Mouse (Mus musculus) monocyte, adult 5-6 weeks (primary cell): ENCODE measurements around the gene Khdrbs1. TPM values are rescaled to one million over a fixed set of nuclear protein-coding genes. Genes with fewer than 3 reads are reported as not detected.

ENCODE experiments used
- ATAC-seq: fragments of 153-309, 156-312 bp; replicated peaks from 2 replicates; pipeline ENCODE4 v1.8.0; 2017; ENCODE audit warnings: mild to moderate bottlenecking; ENCODE audit not compliant: low TSS enrichment, insufficient number of reproducible peaks, severe bottlenecking, poor library complexity, low FRiP score
- total RNA-seq: library from RNA; stranded (forward); fragments of 200-1000, 200-491, 200-594 nt; gene quantifications from 3 replicates; pipeline ENCODE4 v1.2.3, GENCODE M21; 2017

Gene Khdrbs1
- total RNA-seq, 1 experiment from 2014 or later: 89.2 TPM

DNA sequence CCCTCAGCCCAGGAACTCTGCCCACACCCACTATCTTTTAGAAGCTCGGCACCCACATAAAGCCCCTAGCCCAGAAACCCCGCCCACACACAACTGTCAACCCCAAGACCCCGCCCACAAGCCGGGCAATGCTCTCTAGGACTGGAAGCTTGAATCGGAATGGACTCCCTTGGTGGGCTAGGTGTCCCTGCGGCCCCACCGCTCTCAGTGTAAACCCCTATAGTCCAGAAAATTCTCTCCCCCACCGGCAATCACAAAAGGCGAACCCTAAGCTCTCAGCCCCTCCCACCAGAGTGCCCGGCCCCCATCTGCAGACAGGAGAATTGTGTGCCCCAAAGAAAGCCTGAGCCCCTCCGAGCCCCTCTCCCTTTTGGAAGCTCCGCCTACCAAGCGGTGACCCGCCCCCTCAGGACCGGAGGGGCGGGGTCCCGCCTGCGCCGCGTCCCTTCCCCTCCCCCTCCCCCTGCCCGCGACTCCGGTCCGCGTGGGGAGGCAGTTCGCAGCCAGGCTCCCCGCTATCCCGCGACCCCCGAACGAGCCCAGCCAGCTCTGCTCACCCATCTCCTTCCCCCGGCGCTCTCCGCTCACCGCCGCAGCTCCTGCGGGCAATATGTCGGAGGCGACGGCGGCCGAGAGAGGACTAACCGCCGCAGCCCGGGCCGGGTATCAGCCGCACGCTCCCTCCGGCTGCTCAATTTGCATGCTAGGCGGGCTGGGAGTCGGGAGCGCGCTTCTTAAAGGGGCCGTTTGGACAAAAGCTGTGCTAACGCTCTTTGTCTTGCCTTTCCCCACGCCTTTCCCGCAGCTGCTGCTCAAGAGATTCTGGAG, 45.7 kb downstream of the Khdrbs1 start, which contains the start of gene Tmem39b:
TSS of gene Tmem39b (minus strand) at position 681 of the 828 bp plus-strand sequence.
- ATAC-seq: peak; percentile 83

DNA sequence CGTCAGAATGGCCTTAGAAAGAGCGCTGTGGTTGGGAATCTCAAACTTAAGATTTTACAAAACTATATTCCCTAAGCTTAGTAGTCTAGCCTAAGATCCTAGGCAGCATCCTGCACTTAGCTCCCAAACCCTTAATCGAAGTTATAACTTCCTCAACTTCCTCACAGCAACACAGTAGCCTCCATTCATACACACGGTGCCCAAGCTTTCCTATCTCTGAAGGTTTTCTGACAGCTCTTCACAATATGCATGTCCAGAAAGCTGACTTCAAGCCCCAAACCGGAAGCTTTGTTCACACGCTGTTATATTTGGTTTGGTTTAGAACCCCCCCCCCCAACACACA, 46.3 kb downstream of the Khdrbs1 start:
- ATAC-seq: no peak

DNA sequence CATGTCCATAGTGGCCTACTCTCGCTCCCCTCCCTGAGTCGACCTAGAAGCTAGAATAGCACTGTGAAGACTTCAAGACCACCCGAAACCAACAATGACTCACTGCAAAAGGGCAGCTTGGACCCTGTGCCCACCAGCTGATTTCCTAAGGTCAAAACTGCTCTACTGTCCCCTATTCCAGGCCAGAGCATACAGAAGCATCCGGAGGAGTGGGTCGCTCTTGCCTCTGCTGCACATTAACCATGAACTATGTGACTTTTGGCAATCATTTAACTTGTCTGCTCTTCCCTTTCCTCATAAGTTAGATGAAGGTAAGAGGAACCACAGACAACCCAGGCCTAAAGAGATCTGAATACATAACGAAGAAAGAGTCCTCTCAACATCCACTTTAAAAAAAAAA, 57.6 kb downstream of the Khdrbs1 start:
- ATAC-seq: no peak

DNA sequence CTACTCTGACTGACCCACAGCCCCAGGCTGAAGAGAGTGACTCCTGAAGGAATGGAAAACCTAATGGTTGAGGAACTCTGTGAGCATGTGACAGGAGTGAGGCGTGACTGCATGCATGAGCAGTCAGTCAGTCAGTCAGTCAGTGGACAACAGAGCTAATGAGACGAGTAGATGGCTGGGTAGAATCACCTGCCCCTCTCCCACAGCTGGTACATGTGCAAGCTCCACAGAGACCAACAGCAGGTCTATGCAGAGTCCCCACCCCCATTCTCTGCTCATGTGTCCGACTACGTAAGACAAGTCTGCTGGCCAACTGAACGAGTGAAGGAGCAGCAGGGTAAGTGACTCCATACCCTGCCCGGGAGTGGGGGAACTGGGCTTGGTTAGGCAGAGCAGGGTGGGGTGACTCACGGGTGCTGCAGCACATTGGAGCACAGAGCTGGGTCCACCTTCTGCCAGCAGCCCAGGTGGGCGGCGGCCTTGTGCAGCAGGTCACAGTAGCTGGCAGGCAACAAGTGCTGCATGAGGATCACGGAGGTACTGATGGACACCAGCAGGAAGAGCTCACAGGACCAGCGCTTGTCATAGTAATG, 58.1 kb downstream of the Khdrbs1 start:
- ATAC-seq: no peak

DNA sequence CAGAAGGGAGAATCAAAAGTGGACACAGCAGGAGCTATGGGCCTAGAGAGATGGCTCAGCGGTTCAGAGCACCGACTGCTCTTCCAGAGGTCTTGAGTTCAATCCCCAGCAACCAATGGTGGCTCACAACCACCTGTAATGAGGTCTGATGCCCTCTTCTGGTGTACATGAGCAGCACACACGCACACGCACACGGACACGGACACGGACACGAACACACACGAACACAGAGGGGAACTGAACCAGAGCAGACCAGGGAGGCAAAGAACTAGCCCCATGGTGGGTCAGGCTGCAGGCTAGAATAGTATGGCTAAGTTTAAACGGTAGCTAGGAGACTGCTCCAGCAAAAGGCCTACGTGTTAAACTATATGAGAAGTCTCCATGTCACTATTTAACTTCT, 60.3 kb downstream of the Khdrbs1 start:
- no peak for ATAC-seq

DNA sequence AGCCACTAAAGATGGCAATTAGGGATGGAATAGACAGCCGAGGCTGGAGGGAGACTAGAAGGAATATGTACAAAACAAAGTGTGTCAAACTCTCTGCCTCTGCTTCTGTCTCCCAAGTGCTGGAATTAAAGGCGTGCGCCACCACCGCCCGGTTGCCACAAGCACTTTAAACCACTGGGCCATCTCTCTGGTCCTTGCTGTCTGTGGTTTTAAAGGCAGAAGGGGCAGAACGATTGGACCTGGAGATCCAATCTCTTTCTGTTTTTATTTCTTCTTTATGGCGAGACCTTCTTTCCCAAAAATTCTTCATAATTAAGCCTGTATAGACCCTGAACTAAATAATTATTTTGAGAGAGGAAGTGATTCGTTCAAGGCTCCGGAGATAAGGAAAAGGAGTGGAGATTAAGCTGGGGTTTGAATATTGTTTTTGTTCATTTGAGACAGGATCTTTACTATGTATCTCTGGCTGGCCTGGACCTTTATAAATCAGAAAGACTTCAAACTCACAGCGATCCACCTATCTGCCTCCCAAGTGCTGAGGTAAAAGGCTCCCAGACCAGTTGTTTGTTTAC, 69.1 kb downstream of the Khdrbs1 start:
- no peak; the same call in 1 of the 2 replicates for ATAC-seq

DNA sequence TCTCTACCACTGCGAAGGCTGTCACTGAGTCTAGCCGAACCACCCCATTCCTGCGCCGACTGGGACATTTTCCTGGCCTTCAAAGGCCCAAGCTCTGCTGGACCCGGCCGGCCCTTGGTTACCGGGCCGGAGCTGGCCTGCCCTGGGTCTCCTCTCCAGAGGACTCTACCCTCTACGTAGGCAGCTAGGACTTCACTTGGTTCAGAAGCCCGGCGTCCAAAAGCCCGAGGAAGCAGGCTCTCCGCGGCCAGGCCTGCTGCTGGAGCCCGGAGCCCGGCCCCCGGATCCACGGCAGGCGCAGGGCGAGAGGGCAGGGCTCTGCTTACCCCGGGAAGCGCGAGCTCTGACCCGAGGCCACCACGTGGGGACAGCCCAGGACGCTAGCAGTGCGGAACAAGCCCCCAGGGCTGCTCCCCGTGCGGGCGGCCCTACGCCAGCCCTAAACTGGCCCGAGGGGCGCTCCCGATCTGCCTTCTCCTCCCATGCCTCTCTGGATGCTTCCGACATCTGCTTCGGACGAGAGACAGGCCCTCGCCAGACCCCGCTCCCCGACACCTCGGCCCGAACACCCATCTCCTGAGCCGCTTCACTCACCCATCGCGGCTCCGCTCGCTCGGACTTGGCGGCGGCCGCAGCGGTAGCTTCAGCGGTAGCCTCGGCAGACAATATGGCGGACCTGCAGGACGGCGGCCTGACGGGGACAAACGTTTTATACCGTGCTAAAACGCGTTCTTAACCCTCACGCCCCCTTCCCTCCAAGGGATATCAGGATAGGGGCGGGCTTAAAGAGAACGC, 69.8 kb downstream of the Khdrbs1 start, which contains the start of gene Kpna6:
TSS of gene Kpna6 (minus strand) at position 685 of the 795 bp plus-strand sequence.
- peak; percentile 97 for ATAC-seq

DNA sequence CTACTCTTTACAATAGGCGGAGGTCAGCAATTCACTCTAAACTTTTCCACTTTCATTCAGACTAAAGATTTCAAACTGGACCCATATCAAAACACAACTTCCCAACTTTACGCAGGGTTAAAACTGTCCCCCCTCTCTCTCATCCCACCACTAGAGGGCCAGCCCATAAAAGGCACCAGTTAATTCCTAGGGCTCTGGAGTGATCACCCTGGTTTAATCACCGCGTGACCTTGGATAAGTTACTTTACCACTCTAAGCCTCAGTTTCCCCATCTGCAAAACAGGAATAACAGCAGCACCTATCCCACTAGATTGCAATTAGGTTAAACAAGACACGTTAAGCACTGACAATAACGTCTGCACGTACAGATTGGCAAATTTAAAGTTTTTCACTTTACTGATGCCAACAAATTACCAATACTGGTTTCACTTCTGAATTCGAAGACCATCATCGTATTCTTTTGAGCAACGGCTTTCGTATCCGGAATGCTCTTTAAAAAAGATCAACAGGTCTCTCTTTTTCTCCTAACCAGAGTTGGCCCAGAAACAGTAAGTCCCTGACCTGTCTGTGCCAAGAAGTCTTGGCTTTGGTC, 70.5 kb downstream of the Khdrbs1 start:
- 0 out of 2 replicates have a peak, but pooled peaks have one; percentile 40 for ATAC-seq

DNA sequence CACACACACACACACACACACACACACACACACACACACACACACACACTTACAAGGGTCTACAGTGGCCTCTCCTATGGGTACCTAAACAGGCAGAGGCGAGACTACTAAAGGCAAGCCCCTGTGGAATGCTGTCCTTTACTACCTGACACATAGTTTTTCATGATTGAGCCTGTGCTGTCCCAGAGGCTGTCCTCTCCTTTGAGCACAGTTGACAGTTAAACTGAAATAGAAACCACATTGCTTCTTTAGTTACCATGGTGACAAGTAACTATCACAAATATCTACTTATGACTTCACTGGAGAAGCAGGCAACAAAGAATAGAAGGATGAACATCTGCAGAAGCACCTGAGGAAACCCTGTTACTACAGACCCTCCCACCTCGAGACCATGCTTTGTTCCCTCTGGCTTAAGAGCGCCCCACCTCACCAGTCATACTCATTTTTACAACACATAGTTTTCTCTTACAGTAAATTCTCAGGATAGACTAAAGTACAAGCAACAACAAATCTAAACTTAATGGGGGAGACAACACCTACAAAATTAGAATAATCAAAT, 79.8 kb downstream of the Khdrbs1 start:
- no peak for ATAC-seq

DNA sequence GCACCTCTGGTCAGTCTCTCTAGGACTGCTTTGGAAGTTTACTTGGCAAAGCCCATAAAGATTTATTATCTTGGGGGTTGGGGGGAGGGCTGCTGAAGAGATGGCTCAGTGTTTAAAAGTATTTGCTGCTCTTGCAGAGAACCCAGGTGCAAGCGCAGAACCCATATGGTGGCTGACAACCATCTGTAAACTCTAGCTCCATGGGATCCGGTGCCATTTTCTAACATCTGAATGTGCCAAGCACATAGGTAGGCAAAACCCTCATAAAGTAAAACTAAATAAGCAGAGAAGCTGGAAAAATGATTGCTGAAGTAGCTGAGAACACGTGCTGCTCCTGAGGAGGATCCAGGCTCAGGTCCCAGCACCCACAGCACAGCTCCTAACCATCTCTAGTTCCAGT, 80.5 kb downstream of the Khdrbs1 start:
- no peak for ATAC-seq

DNA sequence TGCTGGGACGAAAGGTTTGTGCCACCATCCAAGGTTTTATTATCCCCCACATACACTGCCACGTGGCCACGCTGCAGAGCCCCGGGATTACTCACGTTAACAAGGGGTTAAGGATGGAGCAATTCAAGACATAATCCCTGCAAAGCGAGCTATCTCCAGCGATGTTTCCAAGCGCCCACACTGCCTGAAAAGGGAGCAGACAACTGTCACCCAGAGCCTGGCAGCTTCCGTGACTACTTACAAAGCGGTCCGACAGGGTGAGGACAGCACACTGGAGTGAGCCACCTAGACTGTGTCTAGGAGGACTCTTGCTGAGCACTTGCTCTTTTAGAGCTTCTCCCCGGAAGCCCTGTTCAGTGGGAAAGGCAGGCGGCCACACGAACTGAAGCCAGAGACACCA, 87.3 kb downstream of the Khdrbs1 start:
- no peak for ATAC-seq

Other genes with a start within 250 kb of the Khdrbs1 start
- 11.7 to 14.4 TPM (median 14.4 TPM) in 3 replicates for gene Marcksl1, start 228.7 kb downstream of the Khdrbs1 start, total RNA-seq
- 62.9 to 100 TPM (median 82.2 TPM) in 3 replicates for gene Hdac1, start 199.6 kb downstream of the Khdrbs1 start, total RNA-seq
- gene Lck, start 168.7 kb downstream of the Khdrbs1 start, total RNA-seq: 122 to 412 TPM (median 167 TPM) in 3 replicates
- gene Fam167b, start 163.8 kb downstream of the Khdrbs1 start, total RNA-seq: not detected in 3 replicates
- 109 to 129 TPM (median 125 TPM) in 3 replicates for gene Eif3i, start 141.7 kb downstream of the Khdrbs1 start, total RNA-seq
- gene Tmem234, start 141.6 kb downstream of the Khdrbs1 start, total RNA-seq: 189 to 234 TPM (median 226 TPM) in 3 replicates
- gene Dcdc2b, start 128.0 kb downstream of the Khdrbs1 start, total RNA-seq: 0.78 TPM in 1 of 3 replicates, not detected in the others
- gene Iqcc, start 123.2 kb downstream of the Khdrbs1 start, total RNA-seq: 13.5 to 20.9 TPM (median 15.1 TPM) in 3 replicates
- 30.9 to 112 TPM (median 62.0 TPM) in 3 replicates for gene Ccdc28b, start 118.4 kb downstream of the Khdrbs1 start, total RNA-seq
- gene Txlna, start 101.2 kb downstream of the Khdrbs1 start, total RNA-seq: 27.6 to 67.4 TPM (median 64.4 TPM) in 3 replicates
- 16.8 to 32.2 TPM (median 18.2 TPM) in 3 replicates for gene Kpna6, start 69.5 kb downstream of the Khdrbs1 start, total RNA-seq
- gene Tmem39b, start 45.5 kb downstream of the Khdrbs1 start, total RNA-seq: 4.0 to 6.4 TPM (median 4.1 TPM) in 3 replicates
- gene Ptp4a2, start 68.9 kb upstream of the Khdrbs1 start, total RNA-seq: 478 to 539 TPM (median 505 TPM) in 3 replicates
- not detected in 3 replicates for gene Spocd1, start 186.9 kb upstream of the Khdrbs1 start, total RNA-seq
- 2.0 to 2.3 TPM in 2 of 3 replicates, not detected in the other for gene Adgrb2, start 242.6 kb upstream of the Khdrbs1 start, total RNA-seq